Mouse (Mus musculus) lung, embryonic 14.5 days (tissue): Measurements from ENCODE around the gene Syt5. TPM values are rescaled to one million over a fixed set of nuclear protein-coding genes. Genes with fewer than 3 reads are reported as not detected.
"Not testable (repeated sequence)": the region's sequence is repeated elsewhere in the genome, so short reads cannot be mapped to it uniquely, and the experiment has no call there.

ENCODE experiments used
- ATAC-seq: fragments of 200-750 bp; cut with Nextera tagmentation; 2 replicates; pipeline ENCODE4 v1.8.0; 2017; ENCODE audit warnings: mild to moderate bottlenecking, moderate TSS enrichment, moderate library complexity; ENCODE audit not compliant: insufficient read depth
- DNase-seq: peaks from one replicate; pipeline ENCODE4 v3.0.0-alpha.2; 2015
- H3K27ac ChIP-seq: fragments of 300-500 bp; sonication (generic); 2 replicates; pipeline ENCODE4 v1.5.1; 2014; ENCODE audit warnings: low read depth, mild to moderate bottlenecking, moderate library complexity
- H3K27me3 ChIP-seq: fragments of 300-500 bp; sonication (generic); 2 replicates; pipeline ENCODE4 v1.6.1; 2014; ENCODE audit warnings: low read length, control low read depth; ENCODE audit not compliant: insufficient read depth
- H3K36me3 ChIP-seq: fragments of 300-500 bp; sonication (generic); 2 replicates; pipeline ENCODE4 v1.6.1; 2014; ENCODE audit warnings: control low read depth; ENCODE audit not compliant: insufficient read depth
- H3K4me1 ChIP-seq: fragments of 300-500 bp; sonication (generic); 2 replicates; pipeline ENCODE4 v1.6.1; 2014; ENCODE audit warnings: antibody characterized with exemption, control low read depth; ENCODE audit not compliant: insufficient read depth
- H3K4me2 ChIP-seq: fragments of 300-500 bp; sonication (generic); 2 replicates; pipeline ENCODE4 v1.6.1; 2014; ENCODE audit warnings: mild to moderate bottlenecking
- H3K4me3 ChIP-seq: fragments of 300-500 bp; sonication (generic); 2 replicates; pipeline ENCODE4 v1.5.1; 2014; ENCODE audit warnings: low read depth, low read length
- H3K9ac ChIP-seq: fragments of 300-500 bp; sonication (generic); 2 replicates; pipeline ENCODE4 v1.6.1; 2014
- H3K9me3 ChIP-seq: fragments of 300-500 bp; sonication (generic); 2 replicates; pipeline ENCODE4 v1.6.1; 2016; ENCODE audit warnings: low read depth, low read length, control low read depth
- CTCF ChIP-seq: IDR thresholded peaks from 2 replicates; pipeline ENCODE4 v1.5.1; 2016; ENCODE audit warnings: antibody characterized with exemption, low read depth
- WGBS: fragments of 180-500 bp; shearing (Covaris S2); extraction: QIAGEN DNeasy Blood & Tissue Kit; methylation state at CpG from one replicate; pipeline ENCODE4 v1.1.7; 2014; 5-methylcytosine and 5-hydroxymethylcytosine counted together
- polyA plus RNA-seq: library from polyadenylated mRNA; unstranded; fragments of >200 nt; fragmentation: Nextera tagmentation; extraction: Ambion mirVana; gene quantifications from 2 replicates; pipeline ENCODE4 v1.2.1, GENCODE M21; 2014

The Syt5 gene
- 3.9 and 4.9 TPM in 2 replicates for polyA plus RNA-seq

DNA sequence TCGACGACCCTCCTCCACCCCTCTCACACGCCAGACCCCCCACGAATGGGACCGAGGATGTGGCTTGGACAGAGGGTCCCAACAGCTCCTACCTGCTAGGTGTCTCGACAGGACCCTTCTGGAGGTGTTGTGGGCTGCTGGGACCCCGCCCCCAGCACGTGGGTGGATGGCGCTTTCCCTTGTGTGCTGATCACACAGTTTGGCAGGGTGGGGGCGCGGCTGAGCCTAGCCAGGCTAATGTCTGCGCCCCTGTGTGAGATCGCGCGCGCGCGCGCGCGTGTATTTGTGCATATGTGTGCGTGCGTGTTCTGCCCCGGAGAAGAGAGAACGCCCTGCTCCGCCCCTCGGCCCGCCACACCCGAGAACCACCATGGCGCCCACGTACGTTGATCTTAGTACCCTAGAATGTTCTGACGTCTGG, at the start of gene Syt5:
Gene Syt5 (minus strand): TSS at position 321 of the 421 bp plus-strand sequence.
- Histone ChIP-seq H3K9me3 (no peaks in the 10 kb centered on the region), H3K27me3 (0 out of 2 replicates have a peak, but pooled peaks cover 3% of the 10 kb centered on the region), H3K4me2 (peak within 1 kb of the TSS; percentile 56), H3K9ac (peak within 1 kb of the TSS; percentile 4; the same call in 1 of the 2 replicates), H3K4me3 (peak within 1 kb of the TSS; percentile 29), H3K27ac (no peak within 1 kb of the TSS), H3K4me1 (0 out of 2 replicates have a peak, but pooled peaks cover 6% of the 10 kb centered on the region), H3K36me3 (no peaks in the 10 kb centered on the region)
- DNase-seq (peak; percentile 22), ATAC-seq (peak; percentile 55)
- no peak for TF ChIP-seq CTCF
- WGBS = 5% methylated on average over 33 of the region's 33 CpGs

DNA sequence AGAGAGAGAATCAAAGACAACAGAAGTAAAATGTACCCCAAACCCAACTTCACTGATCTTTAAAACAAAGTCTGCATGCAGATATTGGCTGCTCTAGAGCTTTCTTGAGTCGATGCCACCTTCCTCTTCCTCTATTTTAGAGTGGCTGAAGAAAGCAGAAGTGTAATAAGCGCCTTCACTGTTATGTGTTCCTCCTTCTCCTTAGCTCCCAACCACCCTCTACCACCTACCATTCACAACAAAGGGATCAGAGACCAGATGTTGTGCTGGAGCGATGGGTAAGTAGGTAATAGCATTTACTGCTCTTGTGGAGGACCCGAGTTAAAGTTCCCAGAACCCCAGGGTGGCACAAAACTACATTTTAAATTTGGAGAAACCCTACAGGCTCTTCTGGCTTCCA, 49.7 kb upstream of the Syt5 start:
- H3K9me3 ChIP-seq, H3K9ac ChIP-seq, H3K27ac ChIP-seq, H3K4me1 ChIP-seq, H3K4me2 ChIP-seq, ATAC-seq, H3K27me3 ChIP-seq, H3K4me3 ChIP-seq, H3K36me3 ChIP-seq, DNase-seq: not testable (repeated sequence)
- WGBS = 65% methylated on average over 4 of the region's 4 CpGs

DNA sequence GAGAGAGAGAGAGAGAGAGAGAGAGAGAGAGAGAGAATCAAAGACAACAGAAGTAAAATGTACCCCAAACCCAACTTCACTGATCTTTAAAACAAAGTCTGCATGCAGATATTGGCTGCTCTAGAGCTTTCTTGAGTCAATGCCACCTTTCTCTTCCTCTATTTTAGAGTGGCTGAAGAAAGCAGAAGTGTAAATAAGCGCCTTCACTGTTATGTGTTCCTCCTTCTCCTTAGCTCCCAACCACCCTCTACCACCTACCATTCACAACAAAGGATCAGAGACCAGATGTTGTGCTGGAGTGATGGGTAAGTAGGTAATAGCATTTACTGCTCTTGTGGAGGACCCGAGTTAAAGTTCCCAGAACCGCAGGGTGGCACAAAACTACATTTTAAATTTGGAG, 34.1 kb upstream of the Syt5 start:
- H3K27me3 ChIP-seq, H3K9me3 ChIP-seq, H3K4me2 ChIP-seq, H3K9ac ChIP-seq, H3K27ac ChIP-seq, H3K36me3 ChIP-seq, DNase-seq, H3K4me1 ChIP-seq, H3K4me3 ChIP-seq, ATAC-seq: not testable (repeated sequence)
- WGBS = 88% methylated on average over 3 of the region's 3 CpGs

DNA sequence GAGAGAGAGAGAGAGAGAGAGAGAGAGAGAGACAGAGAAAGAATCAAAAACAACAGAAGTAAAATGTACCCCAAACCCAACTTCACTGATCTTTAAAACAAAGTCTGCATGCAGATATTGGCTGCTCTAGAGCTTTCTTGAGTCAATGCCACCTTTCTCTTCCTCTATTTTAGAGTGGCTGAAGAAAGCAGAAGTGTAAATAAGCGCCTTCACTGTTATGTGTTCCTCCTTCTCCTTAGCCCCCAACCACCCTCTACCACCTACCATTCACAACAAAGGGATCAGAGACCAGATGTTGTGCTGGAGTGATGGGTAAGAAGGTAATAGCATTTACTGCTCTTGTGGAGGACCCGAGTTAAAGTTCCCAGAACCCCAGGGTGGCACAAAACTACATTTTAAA, 25.0 kb upstream of the Syt5 start:
- WGBS = 42% methylated on average over 2 of the region's 2 CpGs

DNA sequence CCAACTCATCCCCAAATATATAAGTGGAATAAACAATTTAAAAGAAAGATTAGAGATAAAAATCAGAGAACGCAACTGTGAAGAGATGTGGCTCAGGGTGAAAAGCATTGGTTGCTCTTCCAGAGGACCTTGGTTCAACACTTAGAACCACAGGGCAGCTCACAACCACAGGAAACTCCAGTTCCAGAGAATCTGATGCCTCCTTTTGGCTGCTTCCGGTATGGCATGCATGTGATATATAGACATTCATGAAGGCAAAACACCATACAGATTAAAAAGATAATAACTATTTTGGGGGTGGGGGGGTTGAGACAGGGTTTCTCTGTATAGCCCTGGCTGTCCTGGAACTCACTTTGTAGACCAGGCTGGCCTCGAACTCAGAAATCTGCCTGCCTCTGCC, 15.3 kb upstream of the Syt5 start:
- Histone ChIP-seq H3K4me3 (no peak overlapping the region), H3K36me3 (no peaks in the 10 kb centered on the region), H3K4me1 (no peaks in the 10 kb centered on the region), H3K27ac (no peak overlapping the region), H3K27me3 (no peaks in the 10 kb centered on the region), H3K4me2 (no peak overlapping the region), H3K9me3 (no peaks in the 10 kb centered on the region), H3K9ac (no peak overlapping the region)
- 85% methylated on average over 3 of the region's 3 CpGs for WGBS
- no peak for TF ChIP-seq CTCF
- ATAC-seq (no peak), DNase-seq (no peak)

More for the DNA sequence above, 25.0 kb upstream of the Syt5 start:
- DNase-seq, H3K9ac ChIP-seq, H3K9me3 ChIP-seq, ATAC-seq, H3K27ac ChIP-seq, H3K4me3 ChIP-seq, H3K4me2 ChIP-seq, H3K36me3 ChIP-seq, H3K27me3 ChIP-seq, H3K4me1 ChIP-seq: not testable (repeated sequence)

DNA sequence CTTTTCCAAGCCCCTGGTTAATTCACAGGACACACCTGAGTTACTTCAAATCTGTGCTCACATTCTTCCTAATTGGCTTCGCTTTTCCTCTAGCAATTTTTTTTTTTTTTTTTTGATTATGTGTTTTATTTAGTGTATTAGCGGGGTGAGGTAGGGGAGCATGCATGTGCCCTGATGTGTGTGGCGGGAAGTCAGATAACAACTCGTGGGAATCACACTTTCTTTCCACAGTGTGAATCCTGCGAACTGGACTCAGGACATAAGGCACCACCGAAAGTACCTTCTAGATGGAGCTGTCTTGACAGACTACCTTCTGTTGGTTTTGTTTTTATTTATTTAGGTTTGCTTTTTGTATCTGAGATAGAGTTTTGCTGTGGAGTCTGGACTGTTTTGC, 9.8 kb upstream of the Syt5 start:
- Histone ChIP-seq H3K4me3 (no peak overlapping the region), H3K9ac (no peak overlapping the region), H3K27ac (no peak overlapping the region), H3K9me3 (no peaks in the 10 kb centered on the region), H3K36me3 (no peaks in the 10 kb centered on the region), H3K27me3 (no peaks in the 10 kb centered on the region), H3K4me2 (no peak overlapping the region), H3K4me1 (no peaks in the 10 kb centered on the region)
- ATAC-seq = no peak
- no peak for DNase-seq
- WGBS = 63% methylated on average over 6 of the region's 6 CpGs
- no peak for TF ChIP-seq CTCF

DNA sequence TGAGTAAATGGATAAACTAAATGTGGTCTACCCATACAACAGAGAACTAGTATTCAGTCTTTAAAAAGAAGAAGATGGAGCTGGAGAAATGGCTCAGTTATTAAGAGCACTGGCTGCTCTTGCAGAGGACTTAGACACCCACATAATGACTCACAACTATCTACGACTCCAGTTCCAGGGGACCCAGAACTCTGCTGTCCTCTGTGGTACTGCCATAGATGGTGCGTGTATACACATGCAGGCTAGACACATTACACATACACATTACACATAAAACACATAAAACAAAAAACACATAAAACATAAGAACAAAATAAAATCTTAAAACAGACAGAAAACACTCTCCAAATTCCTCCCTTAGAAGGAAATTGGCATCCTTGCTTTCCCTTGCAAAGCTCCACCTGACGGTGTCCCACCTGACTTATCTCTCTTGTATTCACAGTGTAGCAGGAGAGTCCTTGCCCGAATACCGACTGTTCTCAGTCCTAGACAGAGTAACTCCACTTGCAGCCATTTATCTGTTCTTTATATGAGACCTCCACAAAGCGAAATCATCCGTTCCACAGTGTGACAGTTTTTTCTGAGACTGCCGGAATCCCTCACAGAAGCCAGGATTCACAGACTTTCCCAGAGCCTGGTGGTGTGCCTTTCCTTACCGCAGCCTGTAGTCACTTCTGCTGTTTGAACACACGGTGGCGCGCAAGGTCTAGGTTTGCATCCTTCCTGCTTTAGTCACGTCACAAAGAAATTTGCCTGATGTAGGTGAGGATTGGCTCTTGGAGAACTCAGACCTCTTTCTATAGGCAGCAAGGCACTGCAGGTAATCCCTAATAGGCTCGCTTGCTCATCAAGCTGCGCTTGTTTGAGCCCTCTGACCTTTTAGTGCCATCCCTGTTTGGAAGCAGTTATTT, 9.2 kb upstream of the Syt5 start:
- no peaks in the 10 kb centered on the region for H3K9me3 ChIP-seq
- no peak overlapping the region for H3K27ac ChIP-seq
- H3K4me1 ChIP-seq = no peaks in the 10 kb centered on the region
- H3K9ac ChIP-seq = no peak overlapping the region
- H3K36me3 ChIP-seq = no peaks in the 10 kb centered on the region
- no peak overlapping the region for H3K4me3 ChIP-seq
- 19% methylated on average over 15 of the region's 15 CpGs for WGBS
- ATAC-seq (peak; percentile 93), DNase-seq (peak; percentile 93)
- H3K27me3 ChIP-seq = no peaks in the 10 kb centered on the region
- no peak overlapping the region for H3K4me2 ChIP-seq
- TF ChIP-seq CTCF = peak; percentile 97
